Mouse (Mus musculus) olfactory bulb, adult 2 months (tissue): ENCODE results near the gene Ppp1ca.

Experiments
- CTCF ChIP-seq: fragments of 200-500 bp; IDR thresholded peaks from 2 replicates; pipeline ENCODE4 v1.5.1; 2012; ENCODE audit warnings: low read depth, mild to moderate bottlenecking, low read length, moderate library complexity; ENCODE audit not compliant: insufficient read depth
- POLR2A ChIP-seq: fragments of 200-500 bp; IDR thresholded peaks from 2 replicates; pipeline ENCODE4 v1.6.1; 2012; ENCODE audit warnings: mild to moderate bottlenecking, low read depth, low read length, moderate library complexity; ENCODE audit not compliant: insufficient read depth

DNA sequence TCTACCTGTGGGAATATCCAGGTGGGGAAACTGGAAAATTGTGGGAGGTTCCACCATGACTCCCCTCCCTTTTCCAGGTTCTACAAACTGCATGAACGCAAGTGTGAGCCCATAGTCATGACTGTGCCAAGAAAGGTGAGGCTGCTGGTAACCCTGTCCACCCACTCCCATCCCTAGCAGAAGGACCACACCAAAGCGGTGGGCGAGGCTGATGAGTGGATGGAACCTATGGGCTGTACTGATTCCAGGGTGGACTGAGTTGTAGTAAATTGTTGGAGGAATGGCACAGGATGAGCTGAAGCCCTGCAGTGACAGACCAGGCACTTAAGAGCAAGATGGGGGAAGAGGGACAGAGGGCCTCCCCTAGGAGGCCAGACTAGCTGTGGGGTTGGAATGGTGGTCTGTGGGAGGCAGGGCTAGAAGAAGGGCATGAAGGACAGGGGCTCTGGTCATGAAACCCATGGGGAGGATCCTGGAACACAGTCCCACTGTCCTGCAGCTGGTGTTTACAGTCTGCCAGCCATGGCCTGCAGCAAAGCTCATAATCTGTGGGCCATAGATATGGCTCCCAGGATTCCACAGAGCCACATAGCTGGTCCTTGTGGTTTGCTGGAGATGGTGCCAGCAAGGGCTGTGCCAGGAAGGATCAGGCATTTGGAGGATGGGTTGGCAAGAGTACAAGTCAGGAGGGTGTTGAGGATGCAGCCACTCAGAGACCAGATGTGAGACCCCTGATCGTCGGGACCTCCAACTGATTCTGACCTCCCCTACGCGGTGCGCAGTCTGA lies 39.2 kb upstream of the Ppp1ca start:
- TF ChIP-seq POLR2A (no peak), CTCF (no peak; the same call in 1 of the 2 replicates)
